Mouse (Mus musculus) neural tube, embryonic 15.5 days (tissue): Measurements from ENCODE around the gene Igsf1. TPM values are rescaled to one million over a fixed set of nuclear protein-coding genes. Genes with fewer than 3 reads are reported as not detected.

Experiments
- ATAC-seq: fragments of 200-750 bp; cut with Nextera tagmentation; 2 replicates; pipeline ENCODE4 v1.8.0; 2017; ENCODE audit warnings: mild to moderate bottlenecking, moderate TSS enrichment, moderate library complexity; ENCODE audit not compliant: low FRiP score
- H3K27ac ChIP-seq: fragments of 300-500 bp; sonication (generic); replicated peaks from 2 replicates; pipeline ENCODE4 v1.5.1; 2015; ENCODE audit warnings: mild to moderate bottlenecking, inconsistent platforms
- H3K27me3 ChIP-seq: fragments of 300-500 bp; sonication (generic); replicated peaks from 2 replicates; pipeline ENCODE4 v1.6.1; 2015; ENCODE audit warnings: inconsistent platforms
- H3K36me3 ChIP-seq: fragments of 300-500 bp; sonication (generic); 2 replicates; pipeline ENCODE4 v1.6.1; 2015; ENCODE audit warnings: inconsistent platforms
- H3K4me1 ChIP-seq: fragments of 300-500 bp; sonication (generic); 2 replicates; pipeline ENCODE4 v1.6.1; 2015; ENCODE audit warnings: inconsistent platforms
- H3K4me2 ChIP-seq: fragments of 300-500 bp; sonication (generic); 2 replicates; pipeline ENCODE4 v1.6.1; 2015; ENCODE audit warnings: inconsistent platforms, mild to moderate bottlenecking, moderate library complexity
- H3K4me3 ChIP-seq: fragments of 300-500 bp; sonication (generic); replicated peaks from 2 replicates; pipeline ENCODE4 v1.5.1; 2015; ENCODE audit warnings: mild to moderate bottlenecking, inconsistent platforms
- H3K9ac ChIP-seq: fragments of 300-500 bp; sonication (generic); replicated peaks from 2 replicates; pipeline ENCODE4 v1.6.1; 2015; ENCODE audit warnings: mild to moderate bottlenecking, inconsistent platforms
- H3K9me3 ChIP-seq: fragments of 300-500 bp; sonication (generic); replicated peaks from 2 replicates; pipeline ENCODE4 v1.6.1; 2016; ENCODE audit warnings: inconsistent platforms
- WGBS: fragments of 180-500 bp; shearing (Covaris S2); methylation state at CpG from one replicate; pipeline ENCODE4 v1.1.7; 2015; ENCODE audit warnings: mixed read lengths; 5-methylcytosine and 5-hydroxymethylcytosine counted together
- polyA plus RNA-seq: library from polyadenylated mRNA; unstranded; fragments of >200 nt; fragmentation: Nextera tagmentation; extraction: Ambion mirVana; gene quantifications from 2 replicates; pipeline ENCODE4 v1.2.1, GENCODE M21; 2015

The Igsf1 gene
- polyA plus RNA-seq: 9.1 and 9.6 TPM in 2 replicates

- Histone ChIP-seq H3K27me3 (no peaks in the 10 kb centered on the region), H3K4me3 (peak within 1 kb of the TSS; percentile 41), H3K9me3 (no peaks in the 10 kb centered on the region), H3K27ac (no peak within 1 kb of the TSS), H3K9ac (no peak within 1 kb of the TSS), H3K4me1 (no peaks in the 10 kb centered on the region), H3K36me3 (no peaks in the 10 kb centered on the region), H3K4me2 (peak within 1 kb of the TSS; percentile 59)
- WGBS: 20% methylated on average over 26 of the region's 28 CpGs
- peak; percentile 94 for ATAC-seq
Measured at GRCm38 (mm10) chrX:49797213-49798019, at the start of gene Igsf1. Gene Igsf1, minus strand, starts transcription at chrX:49797749.

DNA sequence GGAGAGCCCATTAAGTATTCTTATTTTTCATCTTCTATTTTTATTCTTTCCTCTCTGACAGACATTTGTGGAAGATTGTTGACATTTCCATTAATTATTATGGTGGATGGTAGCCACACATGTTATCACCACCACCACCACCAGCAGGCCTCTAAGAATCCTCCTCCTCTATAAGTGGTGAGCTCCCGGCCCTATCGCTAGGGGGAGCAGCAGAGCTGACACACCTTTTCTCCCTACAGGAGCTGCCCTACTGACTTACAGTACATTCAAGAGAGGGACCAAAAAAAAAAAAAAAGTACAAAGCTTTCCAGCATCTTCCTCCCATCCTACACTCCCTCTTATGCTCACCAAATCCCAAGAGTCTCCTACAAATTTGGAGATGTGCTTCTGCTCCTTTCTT is 26.7 kb downstream of the Igsf1 start:
- Histone ChIP-seq H3K4me3 (no peak overlapping the region), H3K27ac (no peak overlapping the region)
- ATAC-seq: no peak

GRCm38 (mm10) chrX:49745192-49745591 is 52.4 kb downstream of the Igsf1 start:
- no peaks in the 10 kb centered on the region for H3K36me3 ChIP-seq
- ATAC-seq: no peak
- H3K4me1 ChIP-seq: no peaks in the 10 kb centered on the region
- no peaks in the 10 kb centered on the region for H3K9me3 ChIP-seq
- no peak overlapping the region for H3K9ac ChIP-seq
- H3K4me3 ChIP-seq: no peak overlapping the region
- H3K27me3 ChIP-seq: no peaks in the 10 kb centered on the region
- no peak overlapping the region for H3K4me2 ChIP-seq
- WGBS: 36% methylated on average over 5 of the region's 5 CpGs
- no peak overlapping the region for H3K27ac ChIP-seq

More for the DNA sequence above, 26.7 kb downstream of the Igsf1 start:
- H3K9me3 ChIP-seq: no peaks in the 10 kb centered on the region
- H3K9ac ChIP-seq: no peak overlapping the region
- H3K27me3 ChIP-seq: no peaks in the 10 kb centered on the region
- no peak overlapping the region for H3K4me2 ChIP-seq
- no peaks in the 10 kb centered on the region for H3K36me3 ChIP-seq
- H3K4me1 ChIP-seq: no peaks in the 10 kb centered on the region
- WGBS: 24% methylated on average over 2 of the region's 2 CpGs

- Histone ChIP-seq H3K4me2 (no peak within 1 kb of the TSS), H3K4me1 (no peaks in the 10 kb centered on the region), H3K9me3 (no peaks in the 10 kb centered on the region), H3K36me3 (no peaks in the 10 kb centered on the region), H3K27ac (no peak within 1 kb of the TSS), H3K9ac (no peak within 1 kb of the TSS), H3K4me3 (no peak within 1 kb of the TSS), H3K27me3 (no peaks in the 10 kb centered on the region)
- WGBS: 88% methylated on average over 2 of the region's 2 CpGs
- ATAC-seq: no peak
Measured at GRCm38 (mm10) chrX:49734959-49735358, 62.6 kb downstream of the Igsf1 start, which contains the start of gene Olfr1321. Gene Olfr1321, minus strand, starts transcription at chrX:49735059.

Other genes starting within 250 kb of the Igsf1 start
- gene Olfr1320, start 125.4 kb downstream of the Igsf1 start, polyA plus RNA-seq: not detected in 2 replicates
- gene Olfr1321, start 62.7 kb downstream of the Igsf1 start, polyA plus RNA-seq: not detected in 2 replicates
- gene Olfr1322, start 93.7 kb upstream of the Igsf1 start, polyA plus RNA-seq: not detected in 2 replicates
- gene Olfr1323, start 221.6 kb upstream of the Igsf1 start, polyA plus RNA-seq: not detected in 2 replicates